Comparison of ENCODE assay signal across 8 mouse cellular contexts in the genomic region with DNA sequence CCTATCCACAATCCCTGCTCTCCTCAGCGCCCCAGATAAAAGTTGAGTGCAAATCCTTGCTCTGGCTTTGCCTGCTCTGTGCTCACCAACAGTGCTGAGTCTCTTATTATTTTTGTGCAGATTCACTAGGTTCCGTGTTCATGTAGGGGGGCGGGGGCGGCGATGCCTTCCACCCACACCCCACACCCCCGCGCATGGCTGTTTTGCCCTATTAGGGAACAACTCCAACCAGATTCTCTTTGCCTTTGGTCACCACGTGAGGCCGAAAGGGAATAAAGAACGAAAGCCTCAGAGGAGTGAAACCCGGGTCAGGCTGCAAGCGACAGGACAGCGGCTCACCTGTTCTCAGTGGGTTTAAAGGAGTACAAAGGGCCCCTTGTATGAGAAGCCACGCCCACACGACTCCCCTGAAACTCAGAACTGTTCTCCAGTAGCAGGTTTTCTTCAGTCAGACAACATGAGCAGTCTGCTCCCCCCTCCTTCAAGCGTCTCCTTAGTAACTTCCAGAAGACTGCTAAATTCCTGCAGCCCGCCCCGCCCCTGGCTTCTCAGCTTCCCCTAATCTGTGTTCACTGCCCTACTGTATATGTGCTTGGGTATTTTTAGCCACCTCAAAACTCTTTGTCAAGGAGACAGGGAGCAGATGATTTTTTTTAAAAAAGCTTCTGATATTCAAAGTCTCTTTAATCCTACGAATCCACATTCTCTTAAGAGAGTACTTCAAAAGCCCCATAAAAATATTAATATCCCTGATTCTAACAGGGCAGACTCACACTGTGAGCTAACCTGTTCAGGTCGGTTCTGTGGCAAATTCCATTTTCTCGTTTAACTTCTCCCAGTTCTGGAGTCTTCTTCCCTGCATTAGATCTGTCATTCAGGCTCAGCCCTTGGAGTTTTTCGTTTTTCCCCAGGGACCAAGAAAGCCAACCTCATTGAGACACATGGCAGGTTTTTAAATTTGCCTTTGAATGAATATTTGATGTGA.
DNase-seq lines count a peak whose midpoint lies in the region; ATAC-seq and TF ChIP-seq lines count a peak whose summit lies in the region.

No protein-coding gene starts in this region.

- H3K4me2 ChIP-seq in intestine, embryonic 16.5 days (ENCODE audit: low read depth, low read length), result peak overlapping the region; percentile 76
- H3K4me2 ChIP-seq in liver, embryonic 12.5 days, result peak overlapping the region; percentile 51

- TF ChIP-seq POLR2A in cortical plate, adult 2 months (IDR thresholded peaks at IDR 0.05; ENCODE audit: extremely low read depth, insufficient read depth, low read length), result no peak

- H3K36me3 ChIP-seq in G1E (replicated peaks), result no peaks in the 10 kb centered on the region
- H3K36me3 ChIP-seq in intestine, embryonic 16.5 days (ENCODE audit: control insufficient read depth, insufficient read depth, low read length), result no peaks in the 10 kb centered on the region
- H3K36me3 ChIP-seq in liver, embryonic 12.5 days, result no peaks in the 10 kb centered on the region

- peaks cover 47% of the 10 kb centered on the region for H3K27me3 ChIP-seq in G1E (ENCODE audit: insufficient read depth, low read length)
- H3K27me3 ChIP-seq in intestine, embryonic 16.5 days (replicated peaks; ENCODE audit: control insufficient read depth, insufficient read depth, low read length), result no peaks in the 10 kb centered on the region
- peaks cover 36% of the 10 kb centered on the region for H3K27me3 ChIP-seq in liver, embryonic 12.5 days (replicated peaks)

- H3K4me3 ChIP-seq in G1E (ENCODE audit: low read depth, low read length), result no peak overlapping the region
- H3K4me3 ChIP-seq in cortical plate, adult 2 months (ENCODE audit: insufficient read depth, low read length), result peak overlapping the region; percentile 13; the same call in 1 of the 2 replicates
- peak overlapping the region; percentile 43 for H3K4me3 ChIP-seq in intestine, embryonic 16.5 days (ENCODE audit: low read length)
- H3K4me3 ChIP-seq in liver, embryonic 12.5 days, result peak overlapping the region; percentile 17; the same call in 1 of the 2 replicates

- H3K27ac ChIP-seq in cortical plate, adult 2 months (ENCODE audit: insufficient read depth, low read length), result no peak overlapping the region
- H3K27ac ChIP-seq in intestine, embryonic 16.5 days (ENCODE audit: low read length), result peak overlapping the region; percentile 87
- no peak overlapping the region for H3K27ac ChIP-seq in liver, embryonic 12.5 days

- peak; percentile 31 for DNase-seq in G1E (ENCODE audit: low spot score)
- DNase-seq in heart, adult 11 months, result peak; percentile 97
- DNase-seq in neural tube, embryonic 10.5 days (ENCODE audit: extremely low spot score, low spot score), result peak; percentile 53
- peak; percentile 38 for DNase-seq in thymus, postnatal 25 days

- no peak for TF ChIP-seq CTCF in G1E (IDR thresholded peaks at IDR 0.05; ENCODE audit: low read depth, low read length)
- no peak for TF ChIP-seq CTCF in cortical plate, adult 2 months (IDR thresholded peaks at IDR 0.05; ENCODE audit: extremely low read depth, insufficient read depth, low read length)

- WGBS in intestine, embryonic 16.5 days, result 9% methylated on average over 22 of the region's 22 CpGs
- WGBS in liver, embryonic 12.5 days (ENCODE audit: insufficient replicate concordance), result 13% methylated on average over 22 of the region's 22 CpGs

- H3K9me3 ChIP-seq in G1E (replicated peaks), result no peaks in the 10 kb centered on the region
- H3K9me3 ChIP-seq in intestine, embryonic 16.5 days (ENCODE audit: control insufficient read depth, low read length), result no peaks in the 10 kb centered on the region
- H3K9me3 ChIP-seq in liver, embryonic 12.5 days (replicated peaks), result 0 out of 2 replicates have a peak, but pooled peaks cover 4% of the 10 kb centered on the region

- ATAC-seq in G1E (ENCODE audit: extremely low read depth, insufficient number of reproducible peaks, low FRiP score, poor library complexity, severe bottlenecking), result no peak
- peak; percentile 95 for ATAC-seq in intestine, embryonic 16.5 days
- no peak; the same call in 1 of the 2 replicates for ATAC-seq in liver, embryonic 12.5 days
- no peak for ATAC-seq in erythroid progenitor cell, adult 5-6 weeks (replicated peaks; ENCODE audit: low FRiP score, poor library complexity, severe bottlenecking)

- H3K4me1 ChIP-seq in G1E (ENCODE audit: insufficient read depth, low read depth, low read length), result peaks cover 3% of the 10 kb centered on the region
- H3K4me1 ChIP-seq in cortical plate, adult 2 months (ENCODE audit: control insufficient read depth, insufficient read depth, low read length), result no peaks in the 10 kb centered on the region; the same call in 1 of the 2 replicates
- H3K4me1 ChIP-seq in intestine, embryonic 16.5 days (ENCODE audit: control insufficient read depth, insufficient read depth, low read length), result peaks cover 17% of the 10 kb centered on the region
- 0 out of 2 replicates have a peak, but pooled peaks cover 7% of the 10 kb centered on the region for H3K4me1 ChIP-seq in liver, embryonic 12.5 days

- H3K9ac ChIP-seq in intestine, embryonic 16.5 days (ENCODE audit: low read depth, low read length), result peak overlapping the region; percentile 62
- H3K9ac ChIP-seq in liver, embryonic 12.5 days, result no peak overlapping the region

Comparison
In these comparisons a context has a peak if more than half of its experiments do, and no peak if none do; other contexts are left out.
1. DNase-seq: peak in every context shown above with its lines; median percentile 97 in heart, adult 11 months; 53 in neural tube, embryonic 10.5 days; 38 in thymus, postnatal 25 days; 31 in G1E.